Mouse (Mus musculus): Measurements from ENCODE around the gene Hba-a2. TPM values are rescaled to one million over a fixed set of nuclear protein-coding genes. Genes with fewer than 3 reads are reported as not detected.
A peak's percentile ranks its signal among the peaks of the same experiment; 100 is the strongest.

Gene Hba-a2
- 26.3 and 54.4 TPM in 2 replicates for total RNA-seq (2015)
- 25.3 and 31.4 TPM in 2 replicates for total RNA-seq (2017)

DNA sequence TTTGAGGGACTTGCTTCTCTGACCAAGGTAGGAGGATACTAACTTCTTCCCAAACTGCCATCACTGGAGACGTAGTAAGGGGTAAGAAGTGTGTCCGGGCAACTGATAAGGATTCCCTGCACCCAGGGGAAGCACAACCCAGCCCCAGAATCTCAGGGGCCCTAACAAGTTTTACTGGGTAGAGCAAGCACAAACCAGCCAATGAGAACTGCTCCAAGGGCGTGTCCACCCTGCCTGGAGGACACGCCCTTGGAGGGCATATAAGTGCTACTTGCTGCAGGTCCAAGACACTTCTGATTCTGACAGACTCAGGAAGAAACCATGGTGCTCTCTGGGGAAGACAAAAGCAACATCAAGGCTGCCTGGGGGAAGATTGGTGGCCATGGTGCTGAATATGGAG, at the start of gene Hba-a2:
Gene Hba-a2, plus strand, starts transcription at position 287 of the 400 bp plus-strand sequence.
- peak; percentile 77 for ATAC-seq (replicated peaks; ENCODE audit: poor library complexity)

GRCm38 (mm10) chr11:32247068-32247467, 49.2 kb upstream of the Hba-a2 start:
- peak; percentile 45 for ATAC-seq (replicated peaks; ENCODE audit: poor library complexity)

- ATAC-seq (replicated peaks; ENCODE audit: poor library complexity) = no peak
Observed at GRCm38 (mm10) chr11:32248350-32248749, 47.9 kb upstream of the Hba-a2 start.

- ATAC-seq (replicated peaks; ENCODE audit: poor library complexity) = peak; percentile 82
Observed at GRCm38 (mm10) chr11:32250880-32251763, 45.2 kb upstream of the Hba-a2 start.

GRCm38 (mm10) chr11:32253121-32253520, 43.2 kb upstream of the Hba-a2 start:
- ATAC-seq (replicated peaks; ENCODE audit: poor library complexity) = no peak

GRCm38 (mm10) chr11:32256146-32256545, 40.1 kb upstream of the Hba-a2 start:
- peak; percentile 90 for ATAC-seq (replicated peaks; ENCODE audit: poor library complexity)

DNA sequence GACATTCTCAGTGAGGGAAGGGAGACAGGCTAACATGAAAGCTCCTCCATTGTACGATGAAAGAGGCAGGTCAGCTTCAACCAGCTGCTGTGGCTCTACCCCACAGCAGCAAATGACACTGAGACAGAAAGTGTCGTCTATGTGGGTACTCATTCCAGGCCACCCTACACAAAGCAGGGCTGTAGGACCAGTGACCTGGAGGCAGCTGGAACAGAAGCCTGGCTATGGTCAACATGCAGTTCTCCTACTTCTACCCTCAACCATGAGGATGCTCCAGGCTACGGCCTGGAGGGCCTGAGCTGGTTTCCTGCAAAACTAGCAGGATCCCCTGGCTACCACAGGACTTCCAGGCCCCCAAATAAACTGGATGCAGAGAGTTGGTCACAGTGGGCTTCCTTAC, 39.7 kb upstream of the Hba-a2 start:
- ATAC-seq (replicated peaks; ENCODE audit: poor library complexity) = no peak

DNA sequence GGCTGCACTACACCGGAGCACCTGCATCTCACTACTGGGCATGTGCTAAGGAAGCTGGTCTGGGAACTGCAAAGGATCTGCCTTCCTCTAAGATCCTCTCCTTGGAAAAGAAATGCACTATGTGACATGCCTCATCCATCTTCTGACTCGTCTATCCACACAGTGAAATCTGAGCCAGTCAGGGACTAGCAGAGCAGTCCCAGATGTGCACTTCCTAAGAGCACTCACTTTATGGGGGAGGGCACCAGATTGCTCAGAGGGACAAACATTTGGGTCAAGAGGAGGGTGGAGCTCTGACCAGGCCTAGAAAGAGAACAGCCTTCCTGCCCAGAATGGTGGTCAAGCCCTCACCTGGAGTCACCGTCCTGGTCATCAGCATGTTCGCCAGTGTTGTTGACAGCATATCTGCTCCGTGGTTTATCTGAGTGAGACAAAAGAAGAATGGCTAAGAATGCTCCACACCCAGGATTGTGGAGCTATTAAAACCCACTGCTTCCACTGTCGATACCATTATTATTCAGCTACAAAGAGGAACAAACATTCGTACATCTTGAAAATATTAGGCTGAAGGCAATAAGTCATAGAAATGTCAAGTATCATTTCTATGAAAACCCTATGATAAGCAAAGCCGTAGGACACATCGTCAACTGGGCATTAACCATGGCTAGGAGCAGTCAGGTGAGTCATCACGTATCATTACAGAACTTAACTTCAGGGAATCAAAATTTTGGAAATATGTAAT, 33.4 kb upstream of the Hba-a2 start:
- no peak for ATAC-seq (replicated peaks; ENCODE audit: poor library complexity)

GRCm38 (mm10) chr11:32265117-32265738, 31.1 kb upstream of the Hba-a2 start:
- ATAC-seq (replicated peaks; ENCODE audit: poor library complexity) = peak; percentile 63

DNA sequence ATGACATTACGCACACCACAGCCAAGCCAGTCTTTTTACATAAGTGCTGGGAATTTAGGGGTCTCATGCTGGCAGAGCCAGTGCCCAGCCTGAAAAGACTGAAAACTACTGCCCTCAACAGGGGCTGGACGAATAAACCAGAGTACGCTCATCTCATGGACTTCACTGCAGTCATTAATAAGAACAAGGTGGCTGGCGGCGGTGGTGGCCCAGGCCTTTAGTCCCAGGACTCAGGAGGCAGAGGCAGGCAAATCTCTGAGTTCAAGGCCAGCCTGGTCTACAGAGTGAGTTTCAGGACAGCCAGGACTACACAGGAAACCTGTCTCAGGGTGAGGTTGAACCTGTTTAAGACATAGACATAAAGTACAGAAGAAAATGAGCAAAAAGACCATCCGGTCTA, 30.1 kb upstream of the Hba-a2 start:
- ATAC-seq (replicated peaks; ENCODE audit: poor library complexity) = no peak

DNA sequence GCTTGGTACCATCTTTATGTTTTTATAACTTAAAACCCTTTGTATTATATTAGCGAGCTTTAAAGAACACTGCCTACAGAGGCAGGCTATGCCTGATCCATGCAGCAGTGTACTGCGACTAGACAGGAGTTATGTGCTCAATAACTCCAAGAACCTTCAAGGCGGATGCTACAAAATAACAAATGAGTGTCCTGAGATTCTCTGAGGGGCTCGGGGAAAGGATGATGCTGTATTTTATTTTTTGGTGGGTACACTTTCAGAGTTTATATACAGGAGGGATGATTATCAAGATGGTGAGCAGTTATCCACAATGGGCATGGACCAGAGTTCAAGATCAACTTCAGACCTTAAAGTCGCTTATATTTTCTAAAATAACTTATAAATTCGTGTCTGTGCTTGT, 29.5 kb upstream of the Hba-a2 start:
- ATAC-seq (replicated peaks; ENCODE audit: poor library complexity) = no peak

GRCm38 (mm10) chr11:32267188-32267884, 29.0 kb upstream of the Hba-a2 start, which contains the start of gene Nprl3:
Gene Nprl3 (minus strand): TSS chr11:32267707.
- peak; percentile 77 for ATAC-seq (replicated peaks; ENCODE audit: poor library complexity)

DNA sequence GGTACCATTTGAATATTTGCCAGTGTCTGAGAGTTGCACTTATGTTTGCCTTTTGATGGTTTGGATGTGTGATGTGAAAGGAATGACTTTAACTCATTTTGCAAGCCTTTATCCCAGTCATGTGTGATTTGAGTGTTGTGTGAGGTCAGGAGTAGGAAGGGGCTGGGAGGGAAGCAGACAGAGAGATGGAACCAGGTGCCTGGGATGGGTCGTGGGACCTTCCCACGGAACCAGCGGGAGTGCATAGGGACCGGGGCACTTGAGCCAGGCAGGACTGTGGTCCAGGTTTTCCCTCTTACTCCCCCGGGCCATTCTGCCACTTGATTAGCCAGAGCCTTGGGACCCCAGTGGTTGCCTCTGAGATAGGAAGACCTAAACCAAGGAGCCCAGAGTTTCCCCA, 28.3 kb upstream of the Hba-a2 start:
- no peak for ATAC-seq (replicated peaks; ENCODE audit: poor library complexity)

DNA sequence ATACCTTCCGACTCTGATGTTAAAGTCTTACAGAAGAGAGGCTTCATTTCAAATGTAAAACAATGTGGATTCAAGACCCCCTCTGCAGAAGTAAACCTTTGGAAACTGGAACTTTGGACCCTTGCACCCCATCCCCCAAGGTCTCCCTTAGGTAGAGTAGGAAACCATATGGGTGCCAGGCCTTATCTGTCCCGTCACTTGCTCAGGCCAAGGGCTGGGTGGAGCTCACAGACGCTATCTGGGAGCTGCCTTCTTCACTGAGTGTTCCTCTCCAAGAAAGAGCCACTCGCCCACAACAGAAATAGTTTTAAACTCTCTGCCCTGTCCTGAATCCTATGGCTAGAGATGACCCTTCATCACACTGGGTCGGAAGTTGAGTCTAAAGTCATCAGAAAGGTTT, 27.3 kb upstream of the Hba-a2 start:
- peak; percentile 63 for ATAC-seq (replicated peaks; ENCODE audit: poor library complexity)

GRCm38 (mm10) chr11:32271178-32271577, 25.1 kb upstream of the Hba-a2 start:
- ATAC-seq (replicated peaks; ENCODE audit: poor library complexity) = no peak

DNA sequence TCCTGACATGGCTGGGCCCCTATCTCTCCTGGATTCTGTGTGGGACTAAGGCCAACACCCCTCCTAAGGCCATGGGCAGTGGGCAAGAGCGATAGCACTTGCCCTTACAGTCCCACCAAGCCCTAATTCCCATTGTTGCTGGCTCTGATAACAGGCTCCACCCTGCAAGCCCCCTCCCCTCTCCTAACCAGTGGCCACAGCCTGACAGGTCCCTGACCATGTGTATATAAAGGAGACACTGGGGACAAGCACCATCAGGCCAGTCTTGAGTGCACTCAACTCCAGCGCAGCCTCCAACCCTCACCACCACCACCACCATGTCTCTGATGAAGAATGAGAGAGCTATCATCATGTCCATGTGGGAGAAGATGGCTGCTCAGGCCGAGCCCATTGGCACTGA, 19.9 kb upstream of the Hba-a2 start, which contains the start of gene Hba-x:
Gene Hba-x, plus strand, starts transcription at position 54 of the 400 bp plus-strand sequence.
- no peak for ATAC-seq (replicated peaks; ENCODE audit: poor library complexity)

DNA sequence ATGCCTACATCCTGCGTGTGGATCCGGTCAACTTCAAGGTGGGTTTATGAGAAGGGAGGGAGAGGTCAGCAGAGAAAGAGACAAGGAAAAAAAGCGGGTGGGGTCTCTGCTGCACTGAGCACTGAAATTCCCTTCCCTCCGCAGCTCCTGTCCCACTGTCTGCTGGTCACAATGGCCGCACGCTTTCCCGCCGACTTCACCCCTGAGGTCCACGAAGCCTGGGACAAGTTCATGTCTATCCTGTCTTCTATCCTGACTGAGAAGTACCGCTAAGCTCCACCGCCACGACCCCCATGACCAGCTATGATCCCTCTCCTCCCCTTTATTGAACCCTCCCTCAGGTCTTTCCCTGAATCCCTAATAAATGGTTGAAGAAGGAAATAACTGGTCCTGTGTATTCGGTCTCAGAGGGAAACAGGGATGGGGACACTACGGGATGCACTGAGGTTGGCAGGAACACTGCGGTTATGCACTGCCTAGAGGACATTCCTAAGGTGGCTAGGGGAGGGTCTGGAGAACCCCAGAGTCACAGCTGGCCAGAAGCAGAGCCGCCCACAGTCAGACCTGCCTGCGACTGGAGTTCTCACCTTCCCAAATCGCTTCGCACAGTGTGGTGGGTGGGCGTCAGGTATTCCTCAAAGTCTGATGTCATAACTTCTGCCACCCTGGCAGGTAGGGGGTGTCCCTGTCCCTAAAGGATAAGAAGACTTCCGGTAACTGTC, 18.4 kb upstream of the Hba-a2 start:
- ATAC-seq (replicated peaks; ENCODE audit: poor library complexity) = no peak

- no peak for ATAC-seq (replicated peaks; ENCODE audit: poor library complexity)
Observed at GRCm38 (mm10) chr11:32278458-32278957, 17.8 kb upstream of the Hba-a2 start.

DNA sequence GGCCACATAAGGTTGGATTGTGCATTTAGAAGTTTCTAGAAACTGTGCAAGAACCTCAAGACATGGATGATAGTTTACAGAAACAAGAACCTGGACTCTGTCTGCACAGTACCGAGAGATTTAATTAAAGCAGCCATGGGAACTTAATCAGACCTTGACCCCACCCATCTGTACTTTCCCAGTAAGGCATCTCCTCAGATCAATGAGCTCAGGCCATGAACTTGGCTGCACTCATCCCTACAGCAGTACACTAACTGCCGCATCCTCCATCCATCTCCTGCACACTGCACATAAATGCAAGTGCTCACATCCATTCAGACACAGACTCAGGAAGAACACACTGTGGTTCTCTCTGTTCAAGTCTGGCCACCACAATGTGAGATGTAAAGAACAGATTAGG, 15.6 kb upstream of the Hba-a2 start:
- no peak for ATAC-seq (replicated peaks; ENCODE audit: poor library complexity)

Data from megakaryocyte progenitor cell, adult 5-6 weeks (primary cell).